Mouse (Mus musculus) 416B (cell line): ENCODE measurements around the gene Tnip3.

Experiments
- DNase-seq: peaks from one replicate; pipeline ENCODE4 v3.0.0; 2011; ENCODE audit warnings: low read depth

The Tnip3 gene

GRCm38 (mm10) chr6:65525192-65525591 lies at the start of gene Tnip3:
TSS of gene Tnip3 (plus strand) at chr6:65525313.
- no peak for DNase-seq

- DNase-seq, result peak; percentile 68
Observed at GRCm38 (mm10) chr6:65498786-65499185, 26.3 kb upstream of the Tnip3 start.

DNA sequence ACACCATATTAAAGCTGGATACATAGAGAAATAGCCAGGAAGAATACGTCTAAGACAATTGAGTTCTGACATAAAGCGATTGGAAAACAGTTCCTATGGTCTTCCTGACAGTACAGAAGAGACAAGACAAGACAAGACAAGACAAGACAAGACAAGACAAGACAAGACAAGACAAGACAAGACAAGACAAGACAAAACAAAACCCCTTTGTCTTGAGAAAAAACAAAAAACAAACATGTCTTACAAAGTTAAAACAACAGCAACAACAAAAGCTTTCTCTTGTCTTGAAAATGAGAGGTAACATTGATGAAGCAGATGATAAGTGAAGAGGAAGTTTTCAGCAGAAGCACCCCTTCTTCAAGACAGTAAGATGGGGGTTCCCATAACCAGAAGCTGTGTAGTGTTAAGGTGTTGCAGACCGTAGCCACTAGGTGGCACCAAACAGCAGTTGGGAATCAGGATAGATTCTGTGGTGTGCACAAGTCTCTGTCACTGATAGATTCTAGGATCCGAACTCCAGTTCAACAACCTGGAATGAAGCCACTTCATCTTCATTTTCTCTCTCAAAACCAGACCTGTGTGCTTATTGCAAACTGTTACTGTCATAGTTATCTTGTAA lies 15.0 kb upstream of the Tnip3 start:
- peak; percentile 79 for DNase-seq

DNA sequence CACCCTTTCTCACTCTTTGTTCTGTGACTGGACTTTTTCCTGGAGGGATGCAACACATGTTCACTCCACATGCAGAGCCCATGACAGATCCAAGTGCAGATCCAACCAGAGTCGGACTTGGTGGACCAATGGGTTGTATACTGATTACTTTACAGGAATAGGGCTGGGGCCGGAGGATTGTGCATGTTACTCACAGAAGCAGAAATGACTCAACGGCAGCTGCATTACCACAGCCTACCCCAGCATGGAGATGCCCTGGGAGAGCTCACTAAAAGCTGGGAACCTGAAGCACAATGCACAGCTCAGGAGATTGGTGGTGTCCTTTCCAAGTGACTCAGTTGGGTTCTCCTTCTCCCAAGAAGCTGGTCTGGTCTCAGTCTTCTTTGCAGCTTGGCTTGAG lies 11.3 kb upstream of the Tnip3 start:
- DNase-seq, result no peak

GRCm38 (mm10) chr6:65516759-65517158 lies 8.4 kb upstream of the Tnip3 start:
- DNase-seq, result no peak

GRCm38 (mm10) chr6:65520821-65521220 lies 4.3 kb upstream of the Tnip3 start:
- no peak for DNase-seq

DNA sequence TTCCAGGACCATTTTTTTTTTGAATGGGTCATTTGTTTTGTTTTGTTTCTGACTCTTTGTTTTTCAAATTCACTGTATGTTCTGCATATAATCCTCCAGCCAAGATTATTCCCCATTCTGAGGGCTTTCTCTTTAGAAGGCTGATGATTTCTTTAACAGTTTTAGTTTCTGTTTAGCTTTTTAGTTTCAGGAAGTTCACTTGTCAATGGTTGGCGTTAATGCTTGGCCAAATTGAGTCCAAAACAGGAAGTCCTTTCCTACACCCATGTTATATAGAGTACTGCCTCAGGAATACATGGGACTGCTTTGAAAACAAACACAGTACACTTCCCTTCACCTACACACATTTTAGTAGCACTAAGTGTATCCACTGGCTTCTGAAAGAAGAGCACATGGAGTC lies 2.8 kb downstream of the Tnip3 start:
- peak; percentile 59 for DNase-seq

DNA sequence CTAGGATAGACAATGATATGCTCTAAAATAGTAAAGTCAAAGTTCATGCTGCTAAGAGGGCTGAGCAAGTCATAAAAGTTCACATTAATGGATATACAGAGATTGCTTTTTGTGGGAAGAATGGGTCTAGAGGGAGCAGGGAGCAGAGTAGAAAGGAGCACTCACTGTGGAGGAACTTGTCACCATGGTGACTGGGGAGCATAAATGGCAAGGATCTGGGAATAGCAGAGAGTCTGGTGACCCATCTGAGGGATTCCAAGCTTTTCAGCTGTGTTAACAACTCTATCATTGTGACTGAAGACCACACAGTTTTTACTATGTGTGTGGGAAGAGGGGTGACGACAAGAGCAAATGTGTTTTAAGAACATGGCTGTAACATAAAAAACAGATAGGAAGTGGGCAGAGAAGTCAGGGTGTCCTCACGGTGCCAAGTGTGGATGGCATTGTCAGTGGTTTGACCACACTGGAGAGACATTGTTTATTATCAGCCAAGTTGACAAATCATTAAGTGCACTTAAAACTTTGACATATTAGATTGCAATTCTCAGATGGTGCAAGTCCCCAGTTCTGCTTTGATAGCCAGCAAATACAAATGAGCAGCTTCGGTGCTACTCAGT lies 6.2 kb downstream of the Tnip3 start:
- DNase-seq, result peak; percentile 12

GRCm38 (mm10) chr6:65533687-65534086 lies 8.6 kb downstream of the Tnip3 start:
- DNase-seq, result no peak

- DNase-seq, result no peak
Observed at GRCm38 (mm10) chr6:65537327-65537884, 12.3 kb downstream of the Tnip3 start.

DNA sequence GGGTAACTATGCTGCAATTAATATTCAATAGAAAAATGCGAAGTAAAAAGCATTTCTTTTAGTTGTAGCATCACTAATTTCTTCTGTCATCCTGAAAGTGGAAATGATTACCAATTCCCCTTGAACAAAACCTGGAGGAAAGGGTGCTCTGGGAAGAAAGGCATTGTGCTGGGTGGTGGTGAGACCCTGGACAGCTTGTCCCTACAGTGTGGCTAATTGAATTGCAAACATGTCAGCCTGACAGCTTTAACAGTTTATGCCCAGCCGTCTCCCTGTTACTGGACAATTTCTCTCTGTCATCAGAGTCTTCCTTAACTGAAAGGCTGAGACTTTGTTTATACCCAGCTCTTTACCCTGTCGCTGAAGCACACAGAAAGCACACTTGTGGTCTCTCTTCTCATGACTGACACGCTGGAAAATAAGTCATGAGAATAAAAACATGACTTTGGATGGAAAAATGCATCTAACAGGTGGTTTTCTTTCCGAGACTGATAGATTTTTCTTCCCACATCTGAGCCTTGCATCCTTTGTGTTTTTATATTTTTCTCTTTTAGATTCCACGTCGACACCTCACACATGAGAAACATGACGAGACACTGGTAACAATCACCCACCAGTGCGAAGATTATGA lies 13.0 kb downstream of the Tnip3 start:
- DNase-seq, result no peak

- no peak for DNase-seq
Observed at GRCm38 (mm10) chr6:65538921-65539320, 13.8 kb downstream of the Tnip3 start.

DNA sequence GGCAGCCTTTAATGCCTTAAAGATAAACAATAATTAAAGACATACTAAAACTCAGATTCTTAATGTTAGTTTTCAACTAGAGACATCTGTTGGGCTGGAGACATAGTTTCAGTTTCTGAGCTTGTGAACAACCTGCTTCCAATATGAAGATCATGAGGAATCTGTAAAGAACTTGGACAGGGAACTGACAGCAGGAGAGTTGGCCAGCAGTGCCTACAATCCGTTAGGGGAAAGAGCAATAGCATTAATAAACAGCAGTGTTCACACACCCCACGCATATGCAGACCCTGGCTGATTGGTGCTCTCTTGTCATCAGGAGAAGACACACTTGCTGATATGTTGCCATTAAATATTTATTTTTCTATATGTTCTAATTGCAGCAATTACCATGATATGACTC lies 15.0 kb downstream of the Tnip3 start:
- DNase-seq, result no peak

- DNase-seq, result no peak
Observed at GRCm38 (mm10) chr6:65541094-65541493, 16.0 kb downstream of the Tnip3 start.

DNA sequence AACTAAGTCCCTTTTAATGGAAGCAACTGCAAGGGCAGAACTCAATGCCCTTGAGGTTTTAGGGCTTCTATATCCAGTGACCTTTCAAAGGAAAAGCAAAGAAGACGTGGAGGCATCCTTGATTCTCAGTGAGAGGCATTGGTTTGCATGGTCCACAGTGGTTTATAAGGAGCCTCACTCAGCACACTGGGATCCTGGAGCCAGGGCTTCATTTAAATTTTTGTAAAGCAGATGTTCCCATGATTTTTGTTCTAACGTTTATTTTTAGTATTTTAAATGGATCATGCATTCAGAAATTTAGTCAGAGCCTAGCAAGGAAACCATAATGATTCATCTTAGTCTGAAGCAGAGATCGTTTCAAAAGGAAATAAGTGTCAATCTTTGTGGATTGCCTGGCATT lies 17.3 kb downstream of the Tnip3 start:
- no peak for DNase-seq

- DNase-seq, result no peak
Observed at GRCm38 (mm10) chr6:65542913-65543312, 17.8 kb downstream of the Tnip3 start.

GRCm38 (mm10) chr6:65563887-65564656 lies 39.0 kb downstream of the Tnip3 start:
- DNase-seq, result peak; percentile 30

- DNase-seq, result peak; percentile 66
Observed at GRCm38 (mm10) chr6:65564657-65565039, 39.5 kb downstream of the Tnip3 start.

- DNase-seq, result peak; percentile 74
Observed at GRCm38 (mm10) chr6:65569741-65570140, 44.6 kb downstream of the Tnip3 start.

- DNase-seq, result peak; percentile 22
Observed at GRCm38 (mm10) chr6:65578151-65578973, 53.2 kb downstream of the Tnip3 start.

- DNase-seq, result peak; percentile 96
Observed at GRCm38 (mm10) chr6:65583029-65583428, 57.9 kb downstream of the Tnip3 start.
